Mouse (Mus musculus): ENCODE results near the gene Ss18l1. TPM values are rescaled to one million over a fixed set of nuclear protein-coding genes. Genes with fewer than 3 reads are reported as not detected.
A peak's percentile ranks its signal among the peaks of the same experiment; 100 is the strongest.

Gene Ss18l1
- polyA plus RNA-seq, 1 experiment from 2014 or later: 4.5 TPM

GRCm38 (mm10) chr2:180070481-180071453, 28.5 kb downstream of the Ss18l1 start, which contains the start of gene Mtg2:
Gene Mtg2, plus strand, starts transcription at chr2:180070588.
- WGBS: 5% methylated on average over 58 of the region's 58 CpGs

GRCm38 (mm10) chr2:180071671-180072070, 29.4 kb downstream of the Ss18l1 start:
- Histone ChIP-seq H3K27me3 (no peaks in the 10 kb centered on the region), H3K4me1 (peaks cover 12% of the 10 kb centered on the region), H3K9me3 (no peaks in the 10 kb centered on the region), H3K4me2 (peak overlapping the region; percentile 91; the same call in 1 of the 2 replicates), H3K9ac (no peak overlapping the region), H3K27ac (no peak overlapping the region), H3K36me3 (peaks cover 11% of the 10 kb centered on the region; the same call in 1 of the 2 replicates), H3K4me3 (no peak overlapping the region; the same call in 1 of the 2 replicates)
- ATAC-seq (ENCODE audit: borderline replicate concordance, extremely low read depth, low FRiP score, low TSS enrichment): no peak
- WGBS: 69% methylated on average over 2 of the region's 2 CpGs

More at GRCm38 (mm10) chr2:180070481-180071453, 28.5 kb downstream of the Ss18l1 start, which contains the start of gene Mtg2:
- Histone ChIP-seq H3K4me2 (peak within 1 kb of the TSS; percentile 91), H3K27ac (peak within 1 kb of the TSS; percentile 74), H3K9me3 (no peaks in the 10 kb centered on the region), H3K4me3 (peak within 1 kb of the TSS; percentile 84), H3K27me3 (no peaks in the 10 kb centered on the region), H3K9ac (peak within 1 kb of the TSS; percentile 79), H3K4me1 (peaks cover 12% of the 10 kb centered on the region), H3K36me3 (peaks cover 11% of the 10 kb centered on the region; the same call in 1 of the 2 replicates)
- ATAC-seq (ENCODE audit: borderline replicate concordance, extremely low read depth, low FRiP score, low TSS enrichment): peak; percentile 96

- ATAC-seq (ENCODE audit: borderline replicate concordance, extremely low read depth, low FRiP score, low TSS enrichment): no peak
- Histone ChIP-seq H3K4me3 (no peak overlapping the region), H3K27me3 (no peaks in the 10 kb centered on the region), H3K9ac (no peak overlapping the region), H3K36me3 (peaks cover 12% of the 10 kb centered on the region; the same call in 1 of the 2 replicates), H3K4me1 (peaks cover 12% of the 10 kb centered on the region), H3K27ac (no peak overlapping the region), H3K9me3 (no peaks in the 10 kb centered on the region), H3K4me2 (no peak overlapping the region)
- WGBS: 92% methylated on average over 7 of the region's 7 CpGs
Measured at GRCm38 (mm10) chr2:180072886-180073285, 30.6 kb downstream of the Ss18l1 start.

GRCm38 (mm10) chr2:180077622-180078021, 35.3 kb downstream of the Ss18l1 start:
- ATAC-seq (ENCODE audit: borderline replicate concordance, extremely low read depth, low FRiP score, low TSS enrichment): no peak
- H3K9me3 ChIP-seq: no peaks in the 10 kb centered on the region
- no peaks in the 10 kb centered on the region for H3K4me1 ChIP-seq
- peaks cover 12% of the 10 kb centered on the region; the same call in 1 of the 2 replicates for H3K36me3 ChIP-seq
- H3K27me3 ChIP-seq: no peaks in the 10 kb centered on the region
- H3K9ac ChIP-seq: no peak overlapping the region
- H3K4me2 ChIP-seq: no peak overlapping the region
- H3K27ac ChIP-seq: no peak overlapping the region
- 73% methylated on average over 3 of the region's 3 CpGs for WGBS
- H3K4me3 ChIP-seq: no peak overlapping the region

- Histone ChIP-seq H3K4me1 (no peaks in the 10 kb centered on the region), H3K27me3 (no peaks in the 10 kb centered on the region), H3K4me3 (no peak overlapping the region), H3K4me2 (no peak overlapping the region), H3K9me3 (no peaks in the 10 kb centered on the region), H3K36me3 (peaks cover 4% of the 10 kb centered on the region; the same call in 1 of the 2 replicates), H3K9ac (no peak overlapping the region), H3K27ac (no peak overlapping the region)
- WGBS: 62% methylated on average over 8 of the region's 8 CpGs
- no peak for ATAC-seq (ENCODE audit: borderline replicate concordance, extremely low read depth, low FRiP score, low TSS enrichment)
Measured at GRCm38 (mm10) chr2:180080680-180081079, 38.4 kb downstream of the Ss18l1 start.

GRCm38 (mm10) chr2:180083063-180083462, 40.8 kb downstream of the Ss18l1 start:
- Histone ChIP-seq H3K9ac (no peak overlapping the region), H3K4me1 (no peaks in the 10 kb centered on the region), H3K4me3 (no peak overlapping the region), H3K36me3 (no peaks in the 10 kb centered on the region; the same call in 1 of the 2 replicates), H3K9me3 (no peaks in the 10 kb centered on the region), H3K27ac (no peak overlapping the region), H3K4me2 (no peak overlapping the region), H3K27me3 (no peaks in the 10 kb centered on the region)
- no peak for ATAC-seq (ENCODE audit: borderline replicate concordance, extremely low read depth, low FRiP score, low TSS enrichment)
- 87% methylated on average over 10 of the region's 10 CpGs for WGBS

- Histone ChIP-seq H3K9ac (no peak overlapping the region), H3K36me3 (no peaks in the 10 kb centered on the region; the same call in 1 of the 2 replicates), H3K4me1 (no peaks in the 10 kb centered on the region), H3K4me2 (no peak overlapping the region), H3K27ac (no peak overlapping the region), H3K9me3 (no peaks in the 10 kb centered on the region), H3K27me3 (no peaks in the 10 kb centered on the region), H3K4me3 (no peak overlapping the region)
- no peak for ATAC-seq (ENCODE audit: borderline replicate concordance, extremely low read depth, low FRiP score, low TSS enrichment)
- WGBS: 36% methylated on average over 3 of the region's 3 CpGs
Measured at GRCm38 (mm10) chr2:180084565-180084964, 42.3 kb downstream of the Ss18l1 start.

- Histone ChIP-seq H3K36me3 (no peaks in the 10 kb centered on the region; the same call in 1 of the 2 replicates), H3K4me2 (no peak overlapping the region), H3K4me3 (no peak overlapping the region), H3K27me3 (no peaks in the 10 kb centered on the region), H3K27ac (no peak overlapping the region), H3K9me3 (no peaks in the 10 kb centered on the region), H3K9ac (no peak overlapping the region), H3K4me1 (no peaks in the 10 kb centered on the region)
- ATAC-seq (ENCODE audit: borderline replicate concordance, extremely low read depth, low FRiP score, low TSS enrichment): no peak
- WGBS: 65% methylated on average over 16 of the region's 16 CpGs
Measured at GRCm38 (mm10) chr2:180085926-180086636, 43.8 kb downstream of the Ss18l1 start.

GRCm38 (mm10) chr2:180086637-180087027, 44.3 kb downstream of the Ss18l1 start:
- no peak overlapping the region for H3K9ac ChIP-seq

GRCm38 (mm10) chr2:180087472-180087871, 45.2 kb downstream of the Ss18l1 start:
- Histone ChIP-seq H3K4me3 (no peak overlapping the region), H3K27ac (no peak overlapping the region), H3K4me1 (no peaks in the 10 kb centered on the region), H3K27me3 (no peaks in the 10 kb centered on the region), H3K36me3 (no peaks in the 10 kb centered on the region; the same call in 1 of the 2 replicates), H3K9me3 (no peaks in the 10 kb centered on the region), H3K9ac (no peak overlapping the region), H3K4me2 (no peak overlapping the region)
- ATAC-seq (ENCODE audit: borderline replicate concordance, extremely low read depth, low FRiP score, low TSS enrichment): no peak
- 82% methylated on average over 4 of the region's 4 CpGs for WGBS

More at GRCm38 (mm10) chr2:180086637-180087027, 44.3 kb downstream of the Ss18l1 start:
- no peak for ATAC-seq (ENCODE audit: borderline replicate concordance, extremely low read depth, low FRiP score, low TSS enrichment)
- H3K4me1 ChIP-seq: no peaks in the 10 kb centered on the region
- H3K27ac ChIP-seq: no peak overlapping the region
- H3K4me3 ChIP-seq: no peak overlapping the region
- H3K36me3 ChIP-seq: no peaks in the 10 kb centered on the region; the same call in 1 of the 2 replicates
- no peaks in the 10 kb centered on the region for H3K9me3 ChIP-seq
- H3K27me3 ChIP-seq: no peaks in the 10 kb centered on the region
- 86% methylated on average over 5 of the region's 5 CpGs for WGBS
- H3K4me2 ChIP-seq: no peak overlapping the region

GRCm38 (mm10) chr2:180090285-180090684, 48.0 kb downstream of the Ss18l1 start:
- WGBS: 47% methylated on average over 11 of the region's 11 CpGs
- Histone ChIP-seq H3K27me3 (no peaks in the 10 kb centered on the region), H3K4me1 (no peaks in the 10 kb centered on the region), H3K9ac (no peak overlapping the region), H3K4me2 (no peak overlapping the region), H3K36me3 (no peaks in the 10 kb centered on the region; the same call in 1 of the 2 replicates), H3K9me3 (no peaks in the 10 kb centered on the region), H3K27ac (no peak overlapping the region), H3K4me3 (no peak overlapping the region)
- ATAC-seq (ENCODE audit: borderline replicate concordance, extremely low read depth, low FRiP score, low TSS enrichment): no peak

All from lung, embryonic 15.5 days (tissue).